Mouse (Mus musculus): ENCODE measurements around the gene Clip2.

GRCm38 (mm10) chr5:134510266-134510665, 42.0 kb downstream of the Clip2 start:
- TF ChIP-seq POLR2A (IDR thresholded peaks at IDR 0.05; ENCODE audit: control insufficient read depth, extremely low read depth, insufficient read depth, low read length, poor library complexity): no peak
- no peak for TF ChIP-seq CTCF (IDR thresholded peaks at IDR 0.05; ENCODE audit: borderline replicate concordance, control insufficient read depth, extremely low read depth, insufficient read depth, low read length, poor library complexity)
